Mouse (Mus musculus): Measurements from ENCODE around the gene Ift88.

GRCm38 (mm10) chr14:57376956-57377355, 46.9 kb upstream of the Ift88 start:
- TF ChIP-seq CTCF (IDR thresholded peaks at IDR 0.05; ENCODE audit: extremely low read depth, insufficient read length, insufficient replicate concordance, low read depth, low read length) = no peak
- no peak for TF ChIP-seq POLR2A (IDR thresholded peaks at IDR 0.05; ENCODE audit: low read depth, low read length)
